Mouse (Mus musculus): Measurements from ENCODE around the gene Tubb4b.
A peak's percentile ranks its signal among the peaks of the same experiment; 100 is the strongest.

The Tubb4b gene

GRCm38 (mm10) chr2:25223681-25224491 lies 616 bp downstream of the Tubb4b start:
- peak; percentile 89 to 92 for DNase-seq

GRCm38 (mm10) chr2:25221331-25221772 lies 3.1 kb downstream of the Tubb4b start:
- no peak for DNase-seq

- no peak for DNase-seq
Observed at GRCm38 (mm10) chr2:25218445-25218844, 6.1 kb downstream of the Tubb4b start, which contains the start of gene Fam166a. Fam166a (plus strand) TSS chr2:25218745.

GRCm38 (mm10) chr2:25217666-25218065 lies 6.8 kb downstream of the Tubb4b start:
- DNase-seq: no peak

- DNase-seq: no peak
Observed at GRCm38 (mm10) chr2:25214444-25214843, 10.1 kb downstream of the Tubb4b start, which contains the start of gene Stpg3. Stpg3 (minus strand) TSS chr2:25214637.

- DNase-seq: no peak
Observed at GRCm38 (mm10) chr2:25213266-25213865, 11.1 kb downstream of the Tubb4b start.

GRCm38 (mm10) chr2:25211121-25211670 lies 13.3 kb downstream of the Tubb4b start, which contains the start of gene Nelfb:
Nelfb (minus strand) TSS chr2:25211489.
- peak; percentile 92 to 95 for DNase-seq

GRCm38 (mm10) chr2:25210686-25211085 lies 13.8 kb downstream of the Tubb4b start:
- DNase-seq: peak in 1 of 2 experiments; percentile 15

- DNase-seq: no peak
Observed at GRCm38 (mm10) chr2:25207593-25207992, 16.9 kb downstream of the Tubb4b start.

GRCm38 (mm10) chr2:25203631-25204214 lies 20.8 kb downstream of the Tubb4b start:
- no peak for DNase-seq

GRCm38 (mm10) chr2:25200631-25201030 lies 23.9 kb downstream of the Tubb4b start:
- DNase-seq: no peak

- peak in 1 of 2 experiments; percentile 25 for DNase-seq
Observed at GRCm38 (mm10) chr2:25197946-25198345, 26.6 kb downstream of the Tubb4b start.

GRCm38 (mm10) chr2:25197191-25197590 lies 27.3 kb downstream of the Tubb4b start:
- DNase-seq: peak; percentile 64 to 71

GRCm38 (mm10) chr2:25196172-25196954 lies 28.1 kb downstream of the Tubb4b start, which contains the start of gene Tor4a:
Tor4a (minus strand) TSS chr2:25196886.
- DNase-seq: peak; percentile 93 to 94

- peak; percentile 87 to 88 for DNase-seq
Observed at GRCm38 (mm10) chr2:25195211-25196156, 29.0 kb downstream of the Tubb4b start.

- DNase-seq: peak; percentile 42 to 46
Observed at GRCm38 (mm10) chr2:25194486-25195171, 29.9 kb downstream of the Tubb4b start.

- no peak for DNase-seq
Observed at GRCm38 (mm10) chr2:25194006-25194405, 30.5 kb downstream of the Tubb4b start.

- peak; percentile 88 to 91 for DNase-seq
Observed at GRCm38 (mm10) chr2:25193330-25193770, 31.2 kb downstream of the Tubb4b start.

GRCm38 (mm10) chr2:25187841-25188240 lies 36.7 kb downstream of the Tubb4b start:
- DNase-seq: no peak

- no peak for DNase-seq
Observed at GRCm38 (mm10) chr2:25186575-25186930, 37.9 kb downstream of the Tubb4b start.
